Mouse (Mus musculus) embryonic fibroblast, embryonic 13.5 days (primary cell): ENCODE measurements around the gene Ankrd39.

Source experiments
- CTCF ChIP-seq: IDR thresholded peaks from 2 replicates; pipeline ENCODE4 v1.5.1; 2011; ENCODE audit warnings: mild to moderate bottlenecking, control low read depth, low read length, moderate library complexity, borderline replicate concordance; ENCODE audit not compliant: insufficient read depth
- POLR2A ChIP-seq: IDR thresholded peaks from 2 replicates; pipeline ENCODE4 v1.6.1; 2011; ENCODE audit warnings: low read depth, mild to moderate bottlenecking, control low read depth, low read length, moderate library complexity

DNA sequence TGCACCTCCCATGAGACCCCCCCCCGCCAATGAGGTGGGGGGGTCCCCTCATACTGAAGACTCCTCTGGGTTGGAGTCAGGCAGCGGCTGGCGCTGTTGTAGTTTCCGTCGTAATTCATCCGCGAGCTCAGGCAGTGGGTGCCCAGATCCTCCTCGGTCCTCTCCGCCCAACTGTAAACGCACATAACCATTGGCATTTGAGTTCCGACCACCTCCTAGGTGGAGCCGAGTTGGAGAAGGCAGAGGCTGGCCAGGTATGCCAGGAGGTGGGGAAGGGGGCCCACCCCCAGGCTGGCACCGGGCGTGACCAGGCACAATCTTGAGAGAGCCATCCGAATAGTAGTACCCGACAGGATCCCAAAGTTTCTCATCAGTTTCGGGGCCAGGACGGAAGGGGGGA is 2.2 kb upstream of the Ankrd39 start:
- TF ChIP-seq POLR2A (no peak), CTCF (no peak)
